Mouse (Mus musculus) frontal cortex, postnatal 36 days (tissue): ENCODE results near the gene Cpox.
"Not testable (repeated sequence)": the region's sequence is repeated elsewhere in the genome, so short reads cannot be mapped to it uniquely, and the experiment has no call there.

ENCODE experiments used
- DNase-seq, 2 experiments: peaks; one replicate each; pipeline ENCODE4 v3.0.0; 2022; ENCODE audit warnings: low spot score in 2 of 2

Cpox gene

DNA sequence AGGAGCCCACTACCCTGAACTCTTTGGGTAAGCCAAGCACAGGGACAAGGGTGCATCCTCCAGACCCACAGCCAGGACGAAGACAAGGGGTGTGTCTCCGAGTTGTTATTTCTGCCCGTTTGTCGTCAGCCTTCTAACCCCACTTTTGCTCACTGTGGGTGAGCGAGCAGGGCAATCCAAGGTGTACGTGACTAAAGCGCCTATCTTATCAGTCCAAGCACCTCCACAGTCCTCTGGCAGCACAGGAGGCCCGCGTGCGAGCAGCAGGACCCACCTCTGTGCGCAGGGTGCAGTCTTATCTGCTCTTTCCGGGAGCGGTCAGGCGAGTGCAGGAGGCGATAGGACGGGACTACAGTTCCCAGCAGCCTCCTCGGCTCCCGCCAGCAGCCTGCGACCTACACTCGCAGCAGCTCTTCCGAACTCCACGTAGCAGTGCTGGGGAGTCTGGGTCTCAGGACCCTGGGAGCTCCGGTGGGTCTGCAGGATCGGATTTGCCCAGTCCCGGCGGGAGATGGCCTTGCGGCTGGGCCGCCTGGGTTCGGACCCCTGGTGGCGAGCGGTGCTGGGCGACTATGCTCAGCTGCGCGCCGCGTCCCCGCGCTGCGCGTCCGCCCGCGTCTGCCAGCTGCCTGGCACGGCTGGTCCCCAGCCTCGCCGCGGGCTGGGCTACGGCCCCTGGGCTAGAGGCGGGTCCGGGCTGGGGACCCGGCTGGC lies at the start of gene Cpox:
Gene Cpox (plus strand): TSS at position 376 of the 714 bp plus-strand sequence.
- DNase-seq: peak; percentile 88 to 89

GRCm38 (mm10) chr16:58622377-58622776 lies 47.7 kb upstream of the Cpox start:
- no peak for DNase-seq

DNA sequence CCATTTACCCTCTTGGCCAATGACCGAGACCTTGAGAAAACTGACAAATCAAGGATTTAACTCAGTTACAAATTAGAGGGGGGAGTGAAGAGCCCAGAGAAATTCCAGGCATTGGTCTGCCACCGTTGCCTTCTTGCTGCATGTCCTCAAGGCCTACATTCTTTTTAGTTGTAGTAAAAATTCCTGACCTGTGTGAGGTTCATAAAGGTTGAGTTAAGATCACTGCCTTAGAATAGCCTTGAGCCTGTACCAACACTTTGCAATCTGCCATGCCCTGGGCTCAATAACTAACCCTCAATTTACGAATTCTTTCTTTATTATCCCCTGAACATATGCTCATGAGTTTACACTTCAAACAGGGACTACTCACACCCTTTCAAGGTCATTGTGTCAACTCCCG lies 47.0 kb upstream of the Cpox start:
- DNase-seq: no peak

DNA sequence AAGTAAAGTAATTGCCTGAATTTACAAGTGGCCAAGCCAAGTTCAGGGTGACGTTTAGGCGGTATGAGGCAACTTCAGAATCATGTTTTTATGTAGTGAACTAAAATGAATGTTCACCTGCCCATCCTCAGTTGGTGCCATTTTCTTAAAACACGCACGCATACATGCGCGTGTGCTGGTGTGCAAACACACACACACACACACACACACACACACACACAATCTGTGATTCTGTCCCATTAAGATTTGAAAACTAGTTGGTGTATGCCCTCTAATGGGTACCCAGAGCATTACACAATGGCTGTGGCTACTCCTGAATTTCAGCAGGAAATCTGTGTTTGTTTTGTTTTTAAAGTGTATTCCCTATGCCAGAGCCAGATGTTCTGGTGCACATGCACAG lies 46.1 kb upstream of the Cpox start:
- peak; percentile 24 to 64 for DNase-seq

DNA sequence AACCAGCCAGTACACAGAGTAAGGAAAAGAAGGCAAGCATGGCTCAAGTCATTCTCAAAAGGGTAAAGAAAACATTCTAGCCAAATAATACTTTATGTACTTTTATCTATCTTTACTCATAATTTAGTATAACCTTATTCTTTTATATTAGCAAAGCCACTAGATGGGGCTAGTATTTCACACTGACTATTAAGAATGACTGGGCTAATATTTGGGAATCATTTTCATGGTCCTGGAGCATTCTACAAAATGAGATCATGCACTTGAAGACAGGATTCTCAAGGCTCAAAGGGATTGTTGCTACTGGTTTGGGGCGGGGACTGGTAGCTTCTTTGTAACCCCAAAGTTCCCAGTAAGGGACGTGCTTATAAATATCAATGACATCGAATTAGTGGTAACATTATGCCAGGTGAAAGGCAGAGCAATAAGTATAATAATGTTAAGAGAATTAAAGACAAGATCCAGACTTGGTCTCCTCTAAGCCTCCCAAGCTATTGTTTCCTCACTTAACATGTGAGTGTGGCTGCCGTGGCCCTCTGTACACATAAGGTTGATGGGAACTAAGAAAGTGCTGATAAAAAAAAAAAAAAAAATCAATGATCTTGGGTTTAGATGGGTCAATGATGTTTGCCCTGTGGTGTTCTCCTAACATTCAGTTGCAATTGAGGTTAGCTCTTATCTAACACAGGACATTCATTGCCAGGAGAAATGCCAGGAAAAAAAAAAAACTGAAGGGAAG lies 42.3 kb upstream of the Cpox start:
- DNase-seq: no peak

- no peak for DNase-seq
Measured at GRCm38 (mm10) chr16:58628336-58628680, 41.8 kb upstream of the Cpox start.

- DNase-seq: no peak
Measured at GRCm38 (mm10) chr16:58628968-58629367, 41.1 kb upstream of the Cpox start.

DNA sequence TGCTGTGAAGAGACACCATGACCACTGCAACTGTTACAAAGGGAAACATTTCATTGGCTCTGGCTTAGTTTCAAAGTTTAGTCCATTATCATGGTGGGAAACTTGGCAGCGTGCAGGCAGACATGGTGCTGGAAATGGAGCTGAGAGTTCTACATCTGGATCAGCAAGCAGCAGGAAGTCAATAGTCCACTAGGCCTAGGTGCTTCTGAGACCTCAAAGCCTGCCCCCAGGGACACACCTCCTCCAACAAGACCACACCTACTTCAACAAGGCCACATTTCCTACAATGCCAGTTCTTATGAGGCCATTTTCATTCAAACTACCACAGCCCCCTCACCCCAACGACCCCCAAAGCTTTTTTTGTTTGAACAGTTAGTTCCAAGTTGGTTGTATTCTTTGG lies 40.4 kb upstream of the Cpox start:
- DNase-seq: no peak

DNA sequence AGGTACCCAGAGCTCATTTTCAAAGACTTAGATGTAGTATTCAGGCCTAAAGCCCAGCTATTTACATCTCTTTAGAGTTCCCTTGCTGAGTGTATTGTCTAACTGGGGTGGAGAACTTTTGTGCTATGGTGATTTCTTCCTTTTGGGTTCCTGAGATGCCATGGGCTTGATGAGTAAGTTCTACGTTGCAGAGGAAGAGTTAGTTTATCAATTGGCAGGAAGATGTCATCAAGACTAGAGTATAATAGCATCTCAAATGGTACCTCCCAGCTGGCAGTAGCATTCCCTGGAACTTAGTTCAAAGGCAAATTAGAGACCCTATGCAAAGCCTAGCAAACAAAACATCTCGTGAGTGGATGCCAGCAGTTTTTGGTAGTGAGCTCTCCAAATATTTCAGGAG lies 34.2 kb upstream of the Cpox start:
- DNase-seq: no peak

DNA sequence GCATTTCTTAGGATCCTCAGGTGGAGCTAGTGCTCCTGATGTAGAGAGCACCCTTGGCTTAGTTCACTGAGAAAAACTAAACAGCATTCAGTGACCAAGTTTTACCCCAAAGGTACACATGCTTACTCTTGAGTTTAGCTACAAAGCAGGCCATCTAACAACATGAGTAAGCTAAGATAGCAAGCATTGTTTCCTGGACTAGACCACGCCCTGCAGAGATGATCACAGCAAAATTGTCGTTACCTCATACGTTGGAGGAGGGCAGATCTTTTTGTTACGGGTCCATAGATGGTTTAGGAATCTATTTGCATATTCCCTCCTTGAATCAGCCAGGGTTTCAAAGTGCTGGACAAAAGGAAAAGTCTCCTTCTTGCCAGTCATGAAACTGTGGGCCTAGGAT lies 32.6 kb upstream of the Cpox start:
- no peak for DNase-seq

DNA sequence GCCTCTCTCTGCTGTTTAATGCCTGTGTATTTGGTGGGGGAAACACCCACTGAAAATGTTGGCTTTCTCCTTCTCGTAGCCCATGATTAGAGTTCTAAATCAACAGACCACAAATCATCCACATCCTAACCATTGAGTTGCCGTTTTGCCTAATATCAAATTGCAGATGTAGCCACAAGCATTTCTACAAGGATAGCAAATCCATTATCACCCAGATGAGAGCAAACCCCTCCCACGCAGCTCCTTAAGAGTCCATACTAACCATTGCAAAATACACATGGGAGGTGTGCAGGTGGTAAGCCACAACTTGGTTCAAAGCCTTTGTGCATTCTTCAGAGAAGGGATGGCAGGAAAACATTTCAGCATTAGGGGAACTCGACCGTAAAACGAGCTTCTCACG lies 32.1 kb upstream of the Cpox start:
- DNase-seq: no peak

GRCm38 (mm10) chr16:58638689-58639175 lies 31.4 kb upstream of the Cpox start, which contains the start of gene E330017A01Rik:
Gene E330017A01Rik, minus strand, starts transcription at chr16:58638739.
- DNase-seq: no peak

DNA sequence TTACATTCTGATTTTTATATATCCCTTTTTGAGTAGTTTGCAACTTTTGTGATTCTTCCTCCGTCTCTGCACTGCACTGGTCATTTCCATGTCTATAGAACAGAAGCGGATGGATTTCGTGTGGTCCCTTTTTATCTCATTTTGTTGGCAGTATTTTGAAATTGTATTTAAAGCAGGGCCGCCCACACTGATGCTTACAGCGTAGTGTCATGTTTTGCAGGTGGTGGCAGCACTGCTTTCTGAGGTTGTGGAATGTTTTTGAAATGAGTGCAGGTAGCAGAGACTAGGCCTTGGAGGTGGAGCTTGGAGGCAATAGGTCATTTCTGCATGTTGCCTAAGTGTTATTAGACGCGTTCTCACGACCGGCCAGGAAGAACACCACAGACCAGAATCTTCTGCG lies 20.1 kb upstream of the Cpox start:
- peak in 1 of 2 experiments; percentile 23 for DNase-seq

DNA sequence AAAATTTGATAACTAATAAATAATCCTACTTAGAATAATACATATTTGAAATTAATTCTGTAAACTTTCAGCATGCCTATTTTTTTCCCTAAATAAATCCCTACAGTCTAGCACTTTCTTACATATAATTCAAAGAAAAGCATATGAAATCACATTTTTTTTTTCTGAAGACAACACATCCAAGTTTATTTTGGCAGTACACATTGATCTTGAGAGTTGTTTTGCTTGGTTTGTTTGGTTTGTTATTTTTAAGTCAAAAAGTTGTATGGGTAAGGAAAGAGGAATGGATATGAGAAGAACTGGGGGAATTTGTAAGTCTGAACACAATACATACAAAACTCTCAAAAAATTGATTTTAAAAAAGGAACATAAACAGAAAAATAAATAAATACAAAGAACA lies 14.3 kb upstream of the Cpox start:
- no peak for DNase-seq

GRCm38 (mm10) chr16:58656526-58656925 lies 13.6 kb upstream of the Cpox start:
- DNase-seq: no peak

GRCm38 (mm10) chr16:58658668-58659067 lies 11.4 kb upstream of the Cpox start:
- no peak for DNase-seq

DNA sequence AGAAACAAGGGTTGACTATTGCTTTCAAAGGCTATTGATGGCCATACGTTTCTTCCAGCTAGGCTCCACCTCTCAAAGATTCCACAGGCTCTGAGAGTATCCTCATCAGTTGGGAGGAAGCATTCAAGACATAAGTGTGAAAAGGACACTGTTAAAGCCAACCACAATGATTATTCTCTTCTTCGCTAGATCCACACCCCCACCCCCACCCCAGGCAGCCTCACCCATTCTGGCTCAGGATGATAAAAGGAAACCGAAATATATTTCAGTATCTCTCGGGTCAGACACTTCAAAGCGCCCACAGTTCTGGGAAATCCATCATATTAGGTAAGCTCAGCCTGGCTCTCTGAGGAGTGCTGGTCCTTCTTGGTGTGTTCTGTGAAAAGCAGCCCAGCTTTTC lies 8.3 kb upstream of the Cpox start:
- DNase-seq: no peak

GRCm38 (mm10) chr16:58662287-58662791 lies 7.8 kb upstream of the Cpox start:
- DNase-seq: no peak

DNA sequence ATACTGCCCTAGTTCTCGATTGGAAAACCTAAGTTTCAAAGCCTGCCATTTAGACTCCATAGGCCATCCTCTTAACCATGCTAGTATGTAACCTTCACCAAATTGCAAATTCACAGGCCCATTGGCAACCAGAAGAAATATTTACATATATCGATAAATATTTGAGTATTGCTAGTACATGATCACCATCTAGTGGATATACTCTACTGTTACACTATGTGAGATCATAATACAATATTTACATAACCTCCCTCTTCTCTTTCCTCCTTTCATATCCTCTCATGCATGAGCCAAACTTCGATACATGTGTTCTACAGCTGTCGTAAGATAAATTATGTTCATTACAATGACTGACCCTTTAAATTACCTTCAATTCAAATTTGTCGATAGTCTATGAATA lies 7.1 kb upstream of the Cpox start:
- DNase-seq: no peak

DNA sequence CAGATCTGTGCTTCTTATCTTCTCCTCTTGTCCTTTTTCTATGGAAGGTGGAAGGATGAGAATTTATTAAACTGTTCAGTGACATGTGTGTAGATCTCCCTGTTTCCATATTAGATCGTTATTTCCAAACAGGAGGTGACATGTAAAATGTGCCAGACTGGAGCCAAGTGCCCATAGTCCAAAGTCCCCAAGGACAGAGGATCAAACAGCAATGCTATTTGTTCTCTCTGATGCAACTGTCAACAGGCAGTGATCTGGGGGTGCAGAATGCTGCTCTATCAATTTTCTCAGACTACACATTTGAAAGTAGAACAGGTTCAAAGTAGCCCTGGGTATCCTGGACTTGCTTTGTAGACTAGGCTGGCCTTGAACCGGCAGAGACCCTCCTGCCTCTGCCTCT lies 6.3 kb upstream of the Cpox start:
- DNase-seq: no peak

- not testable (repeated sequence) for DNase-seq
Measured at GRCm38 (mm10) chr16:58665137-58665536, 5.0 kb upstream of the Cpox start.

GRCm38 (mm10) chr16:58666681-58667080 lies 3.4 kb upstream of the Cpox start:
- not testable (repeated sequence) for DNase-seq

GRCm38 (mm10) chr16:58668586-58668985 lies 1.5 kb upstream of the Cpox start:
- DNase-seq: no peak
